Mouse (Mus musculus) hindbrain, embryonic 13.5 days (tissue): ENCODE measurements at regions not wholly inside any gene's neighbourhood (a gene's known extent, or its start where the extent isn't known, plus 50 kb on each side); places are given as distances from the start of the nearest gene placed in this dataset.

Source experiments
- ATAC-seq: fragments of 200-750 bp; cut with Nextera tagmentation; 2 replicates; pipeline ENCODE4 v1.8.0; 2017; ENCODE audit warnings: moderate TSS enrichment; ENCODE audit not compliant: low FRiP score
- H3K27ac ChIP-seq: fragments of 300-500 bp; sonication (generic); 2 replicates; pipeline ENCODE4 v1.5.1; 2015; ENCODE audit warnings: inconsistent platforms, mild to moderate bottlenecking, moderate library complexity
- H3K27me3 ChIP-seq: fragments of 300-500 bp; sonication (generic); 2 replicates; pipeline ENCODE4 v1.6.1; 2015; ENCODE audit warnings: mild to moderate bottlenecking, inconsistent platforms
- H3K36me3 ChIP-seq: fragments of 300-500 bp; sonication (generic); 2 replicates; pipeline ENCODE4 v1.6.1; 2015; ENCODE audit warnings: mild to moderate bottlenecking, inconsistent platforms
- H3K4me1 ChIP-seq: fragments of 300-500 bp; sonication (generic); replicated peaks from 2 replicates; pipeline ENCODE4 v1.6.1; 2015; ENCODE audit warnings: inconsistent platforms
- H3K4me2 ChIP-seq: fragments of 300-500 bp; sonication (generic); 2 replicates; pipeline ENCODE4 v1.6.1; 2015; ENCODE audit warnings: inconsistent platforms, mild to moderate bottlenecking, moderate library complexity
- H3K4me3 ChIP-seq: fragments of 300-500 bp; sonication (generic); 2 replicates; pipeline ENCODE4 v1.5.1; 2015; ENCODE audit warnings: mild to moderate bottlenecking, inconsistent platforms
- H3K9ac ChIP-seq: fragments of 300-500 bp; sonication (generic); 2 replicates; pipeline ENCODE4 v1.6.1; 2015; ENCODE audit warnings: mild to moderate bottlenecking, inconsistent platforms
- H3K9me3 ChIP-seq: fragments of 300-500 bp; sonication (generic); 2 replicates; pipeline ENCODE4 v1.6.1; 2016; ENCODE audit warnings: inconsistent platforms
- WGBS: fragments of 180-500 bp; shearing (Covaris S2); methylation state at CpG from one replicate; pipeline ENCODE4 v1.1.7; 2015; 5-methylcytosine and 5-hydroxymethylcytosine counted together

DNA sequence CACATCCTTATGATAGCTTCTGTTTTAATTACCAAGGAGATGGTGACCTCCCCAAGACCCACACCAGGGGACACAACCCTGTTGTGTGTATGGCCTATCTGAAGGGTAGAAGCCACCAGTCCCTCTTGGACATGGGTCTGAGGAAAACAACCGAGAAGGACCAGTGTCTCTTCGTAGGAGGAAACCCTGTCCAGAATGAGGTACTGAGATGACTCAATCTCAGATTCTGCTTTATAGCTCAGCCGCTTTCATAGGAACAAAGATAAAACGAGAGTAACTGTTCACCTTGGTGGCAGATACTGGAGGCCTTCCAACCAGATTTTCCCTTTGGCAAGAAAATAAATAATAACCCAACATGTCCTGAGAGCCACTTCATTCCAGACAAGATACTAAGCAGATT is 100.7 kb downstream of the Lmo4 start:
- H3K9me3 ChIP-seq: no peaks in the 10 kb centered on the region
- no peak overlapping the region for H3K27ac ChIP-seq
- H3K9ac ChIP-seq: no peak overlapping the region
- 89% methylated on average over 4 of the region's 4 CpGs for WGBS
- no peak overlapping the region for H3K4me3 ChIP-seq
- no peak overlapping the region for H3K4me2 ChIP-seq
- H3K27me3 ChIP-seq: no peaks in the 10 kb centered on the region
- H3K36me3 ChIP-seq: no peaks in the 10 kb centered on the region
- H3K4me1 ChIP-seq: peaks cover 14% of the 10 kb centered on the region
- no peak for ATAC-seq

DNA sequence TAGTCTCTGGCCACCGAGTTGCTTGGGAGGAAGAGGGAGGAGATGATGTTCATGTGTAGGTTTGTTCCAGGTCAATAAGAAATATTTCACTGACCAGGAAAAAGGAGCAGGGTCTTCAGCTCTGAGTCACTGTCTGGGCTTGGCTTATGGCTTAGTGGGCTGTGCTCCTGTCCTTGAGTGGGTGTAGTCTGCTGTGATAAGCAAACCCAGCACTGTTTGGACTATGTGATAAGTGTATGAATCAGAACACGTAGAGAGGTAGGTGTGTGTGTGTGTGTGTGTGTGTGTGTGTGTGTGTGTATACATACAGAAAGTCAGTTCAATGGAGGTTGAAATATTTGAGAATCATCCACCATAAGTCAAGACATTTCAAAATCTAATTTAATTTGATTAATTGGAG is 105.6 kb downstream of the Lmo4 start:
- H3K9me3 ChIP-seq: no peaks in the 10 kb centered on the region
- H3K4me2 ChIP-seq: no peak overlapping the region
- 91% methylated on average over 2 of the region's 2 CpGs for WGBS
- no peaks in the 10 kb centered on the region for H3K27me3 ChIP-seq
- H3K4me1 ChIP-seq: no peaks in the 10 kb centered on the region
- H3K36me3 ChIP-seq: no peaks in the 10 kb centered on the region
- no peak for ATAC-seq
- H3K9ac ChIP-seq: no peak overlapping the region
- no peak overlapping the region for H3K27ac ChIP-seq
- H3K4me3 ChIP-seq: no peak overlapping the region

DNA sequence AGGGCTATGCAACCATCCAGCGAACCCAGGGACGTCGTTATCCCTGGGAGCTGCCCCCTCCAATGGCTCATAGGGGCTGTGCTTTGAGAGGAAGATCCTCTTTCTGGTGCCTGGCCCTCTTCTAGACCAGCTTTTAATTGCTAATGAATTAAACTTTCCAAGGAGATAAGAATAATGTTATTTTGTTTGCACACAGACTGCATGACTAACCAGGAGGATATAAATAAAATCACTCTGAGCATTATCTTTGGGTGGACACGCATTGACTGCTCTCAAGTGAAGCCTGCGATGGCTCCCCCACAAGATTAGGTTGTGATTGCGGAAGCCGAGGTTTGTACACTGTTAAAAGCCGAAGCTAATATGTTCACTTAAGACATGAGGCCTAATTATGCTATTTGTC is 106.3 kb downstream of the Lmo4 start:
- Histone ChIP-seq H3K27me3 (no peaks in the 10 kb centered on the region), H3K4me2 (no peak overlapping the region), H3K4me1 (no peaks in the 10 kb centered on the region), H3K9me3 (no peaks in the 10 kb centered on the region), H3K9ac (no peak overlapping the region), H3K36me3 (no peaks in the 10 kb centered on the region), H3K4me3 (no peak overlapping the region), H3K27ac (no peak overlapping the region)
- no peak for ATAC-seq
- 61% methylated on average over 8 of the region's 8 CpGs for WGBS

DNA sequence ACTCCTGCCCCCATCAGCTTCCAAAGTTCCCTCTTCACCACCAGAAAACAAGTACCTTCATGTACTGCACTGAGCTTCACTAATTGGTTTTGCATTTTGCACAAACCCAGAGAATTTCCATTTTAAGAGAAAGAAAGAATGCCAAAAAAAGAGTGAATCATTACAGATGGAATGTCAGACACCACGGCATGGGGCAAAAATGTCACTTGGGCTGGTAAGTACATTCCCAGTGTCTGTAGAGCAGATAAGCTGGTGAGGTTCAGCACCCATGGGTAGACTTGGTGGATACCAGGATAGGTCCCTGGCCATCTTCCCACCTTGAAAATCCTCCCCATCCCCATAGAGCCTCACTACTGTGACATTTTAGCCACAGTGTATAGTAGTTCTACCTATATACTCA is 113.8 kb downstream of the Lmo4 start:
- Histone ChIP-seq H3K36me3 (no peaks in the 10 kb centered on the region), H3K4me2 (no peak overlapping the region), H3K27me3 (no peaks in the 10 kb centered on the region), H3K4me1 (no peaks in the 10 kb centered on the region), H3K27ac (no peak overlapping the region), H3K9ac (no peak overlapping the region), H3K9me3 (no peaks in the 10 kb centered on the region), H3K4me3 (no peak overlapping the region)
- 94% methylated on average over 1 of the region's 1 CpGs for WGBS
- ATAC-seq: no peak

DNA sequence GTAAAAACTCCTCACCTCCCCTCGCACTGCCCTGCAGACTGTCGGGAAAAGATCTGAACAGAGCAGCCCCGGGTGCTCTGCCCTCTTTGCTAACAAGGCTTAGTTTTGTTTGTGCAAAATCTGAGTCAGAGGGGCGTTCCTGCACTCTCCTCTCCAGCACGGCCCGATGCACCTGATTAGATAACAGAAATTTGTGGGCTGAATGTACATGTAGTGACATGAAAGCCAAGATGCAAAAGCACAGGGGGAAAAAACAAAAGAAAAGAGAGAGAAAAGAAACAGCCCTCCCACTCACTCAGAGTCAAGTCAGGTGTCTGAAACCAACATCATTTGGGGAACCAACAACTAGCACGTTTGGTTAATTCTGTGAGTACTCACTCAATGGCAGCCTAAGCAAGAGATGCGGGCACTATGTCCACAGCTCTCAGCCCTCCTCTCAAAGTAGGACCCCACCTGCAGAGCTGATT is 115.2 kb downstream of the Lmo4 start:
- H3K4me2 ChIP-seq: no peak overlapping the region
- H3K36me3 ChIP-seq: no peaks in the 10 kb centered on the region
- no peak for ATAC-seq
- no peak overlapping the region for H3K4me3 ChIP-seq
- no peaks in the 10 kb centered on the region for H3K27me3 ChIP-seq
- no peaks in the 10 kb centered on the region for H3K4me1 ChIP-seq
- H3K9ac ChIP-seq: no peak overlapping the region
- no peaks in the 10 kb centered on the region for H3K9me3 ChIP-seq
- H3K27ac ChIP-seq: no peak overlapping the region
- 60% methylated on average over 8 of the region's 8 CpGs for WGBS

DNA sequence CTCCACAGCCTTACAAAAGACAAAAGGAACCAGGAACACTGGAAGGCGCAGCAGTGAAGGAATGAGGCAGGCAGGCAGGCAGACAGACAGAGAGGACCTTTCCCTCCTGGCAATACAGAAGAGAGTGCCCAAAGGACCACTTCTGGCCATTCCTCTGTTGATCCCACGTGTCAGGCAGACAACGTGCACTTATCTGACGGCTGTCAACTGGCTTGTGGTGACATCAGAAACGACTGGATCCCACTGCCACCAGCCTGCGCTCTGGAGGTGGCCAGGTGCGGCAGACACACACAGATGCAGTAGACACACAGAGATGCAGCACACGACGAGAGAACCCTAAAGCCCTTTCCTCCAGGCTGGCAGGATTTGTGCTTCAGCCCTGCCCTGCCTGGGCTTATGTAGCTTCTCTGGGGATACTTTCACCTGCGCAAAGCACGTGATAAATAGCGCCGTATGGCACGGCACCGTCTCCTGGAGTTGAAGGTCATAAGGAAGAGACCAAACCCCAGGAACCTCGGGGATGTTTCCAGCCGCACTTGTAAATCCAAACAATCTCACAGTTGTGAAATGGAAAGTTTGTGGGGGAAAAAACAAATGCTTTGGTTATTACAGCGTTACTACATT is 116.6 kb downstream of the Lmo4 start:
- peaks cover 4% of the 10 kb centered on the region; the same call in 1 of the 2 replicates for H3K9me3 ChIP-seq
- H3K27ac ChIP-seq: no peak overlapping the region
- WGBS: 81% methylated on average over 18 of the region's 18 CpGs
- H3K36me3 ChIP-seq: no peaks in the 10 kb centered on the region
- no peak overlapping the region for H3K9ac ChIP-seq
- no peak overlapping the region for H3K4me3 ChIP-seq
- H3K4me2 ChIP-seq: no peak overlapping the region
- H3K4me1 ChIP-seq: no peaks in the 10 kb centered on the region
- H3K27me3 ChIP-seq: no peaks in the 10 kb centered on the region
- ATAC-seq: no peak

DNA sequence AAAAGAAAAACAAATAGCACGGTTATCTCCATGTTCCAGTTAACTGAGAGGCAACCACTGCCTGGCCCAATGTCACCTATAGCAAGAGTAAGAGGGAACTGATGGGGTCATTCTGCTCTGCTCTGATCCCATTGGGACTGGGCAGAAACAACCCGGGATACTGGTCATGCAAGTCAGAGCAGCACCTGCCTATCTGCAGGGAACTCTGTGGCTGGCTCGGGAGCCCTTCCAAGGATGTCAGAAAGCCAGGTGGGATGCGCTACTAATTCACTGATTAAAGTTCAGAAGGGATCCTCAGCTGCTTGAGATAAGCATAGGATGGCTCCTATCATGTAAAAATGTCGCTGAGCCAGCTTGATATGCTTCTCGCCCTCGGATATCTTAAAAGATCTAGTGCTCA is 117.2 kb downstream of the Lmo4 start:
- H3K4me1 ChIP-seq: no peaks in the 10 kb centered on the region
- H3K4me3 ChIP-seq: no peak overlapping the region
- no peak overlapping the region for H3K9ac ChIP-seq
- H3K4me2 ChIP-seq: no peak overlapping the region
- no peaks in the 10 kb centered on the region for H3K36me3 ChIP-seq
- WGBS: 76% methylated on average over 7 of the region's 7 CpGs
- ATAC-seq: no peak
- no peak overlapping the region for H3K27ac ChIP-seq
- peaks cover 4% of the 10 kb centered on the region; the same call in 1 of the 2 replicates for H3K9me3 ChIP-seq
- no peaks in the 10 kb centered on the region for H3K27me3 ChIP-seq

DNA sequence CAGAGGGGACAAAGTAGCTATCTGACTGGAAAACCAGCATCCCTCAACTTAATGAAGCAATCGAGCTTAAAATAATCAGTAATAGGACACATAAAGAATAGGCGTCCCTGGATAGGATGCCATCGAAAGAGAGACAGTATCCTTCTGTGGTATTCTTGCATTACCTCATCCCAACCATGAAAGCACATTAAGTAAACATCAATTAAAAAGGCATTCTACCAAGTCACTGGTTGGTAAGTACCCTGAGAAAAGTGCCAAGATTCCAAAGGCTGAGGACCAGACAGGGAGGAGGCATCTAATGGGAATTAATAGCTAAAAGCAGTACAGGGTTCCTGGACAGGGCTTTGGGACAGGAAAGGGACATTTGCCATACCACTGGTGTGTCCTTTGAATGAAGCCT is 118.8 kb downstream of the Lmo4 start:
- no peak overlapping the region for H3K27ac ChIP-seq
- H3K36me3 ChIP-seq: no peaks in the 10 kb centered on the region
- ATAC-seq: no peak
- peaks cover 4% of the 10 kb centered on the region; the same call in 1 of the 2 replicates for H3K9me3 ChIP-seq
- no peak overlapping the region for H3K4me2 ChIP-seq
- H3K9ac ChIP-seq: no peak overlapping the region
- no peak overlapping the region for H3K4me3 ChIP-seq
- no peaks in the 10 kb centered on the region for H3K27me3 ChIP-seq
- no peaks in the 10 kb centered on the region for H3K4me1 ChIP-seq
- 68% methylated on average over 3 of the region's 3 CpGs for WGBS

DNA sequence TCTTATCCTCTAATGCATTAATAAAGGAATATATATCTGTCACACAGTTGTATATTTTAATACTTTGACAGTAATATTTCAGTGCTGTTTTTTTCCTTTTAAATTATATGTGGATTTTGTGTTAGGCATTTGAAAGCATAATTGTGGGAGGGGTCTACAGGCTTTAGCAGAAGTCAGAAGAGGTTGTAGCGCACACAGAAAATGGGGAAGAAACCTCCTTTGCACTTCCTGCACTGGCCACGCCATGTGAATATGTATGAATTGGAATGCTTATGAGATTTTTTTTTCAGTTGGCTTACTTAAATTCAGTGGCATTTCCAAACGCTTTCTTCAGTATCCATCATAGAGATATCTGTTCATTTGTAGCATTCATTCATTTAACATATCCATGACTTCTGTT is 125.1 kb downstream of the Lmo4 start:
- no peak overlapping the region for H3K4me3 ChIP-seq
- WGBS: 93% methylated on average over 3 of the region's 3 CpGs

DNA sequence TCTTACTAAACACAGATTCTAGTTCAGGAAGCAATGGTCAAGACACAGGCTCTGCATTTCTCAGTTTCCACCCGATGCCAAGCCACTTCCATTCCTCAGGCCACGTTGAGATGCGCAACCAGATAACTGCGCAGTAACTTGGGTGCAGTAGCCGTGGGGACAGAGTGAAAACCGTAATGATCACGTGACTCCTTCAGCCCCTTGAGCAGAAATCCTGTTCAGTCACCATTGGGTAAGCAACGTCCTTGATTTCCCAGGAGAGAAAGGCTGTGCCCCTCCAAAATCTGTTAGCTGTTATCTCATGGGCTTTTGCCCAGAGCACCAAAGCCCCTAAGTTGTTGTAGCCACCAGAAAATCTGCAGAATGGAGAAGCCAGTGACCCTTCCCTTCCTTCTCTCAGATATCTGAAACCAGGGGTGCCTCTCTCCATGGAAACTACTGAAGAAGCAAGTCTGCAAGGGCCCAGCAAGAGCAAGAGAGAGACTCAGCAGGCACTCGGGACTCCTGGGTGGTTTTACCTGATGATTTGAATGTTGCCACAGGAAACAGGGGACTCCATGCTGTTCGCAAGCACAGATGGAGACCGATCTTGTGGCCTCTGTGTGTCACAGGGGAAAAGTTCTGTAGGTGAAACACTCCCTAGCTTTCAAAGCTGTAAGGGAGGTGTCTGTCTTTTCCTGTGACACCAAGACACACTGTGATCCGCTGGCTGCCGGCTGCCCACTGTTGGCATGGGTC is 126.7 kb downstream of the Lmo4 start:
- Histone ChIP-seq H3K27ac (no peak overlapping the region), H3K4me1 (no peaks in the 10 kb centered on the region), H3K36me3 (no peaks in the 10 kb centered on the region), H3K27me3 (no peaks in the 10 kb centered on the region), H3K9ac (no peak overlapping the region), H3K4me3 (no peak overlapping the region), H3K4me2 (no peak overlapping the region), H3K9me3 (no peaks in the 10 kb centered on the region)
- 85% methylated on average over 13 of the region's 13 CpGs for WGBS
- ATAC-seq: no peak

More for the DNA sequence above, 125.1 kb downstream of the Lmo4 start:
- H3K9me3 ChIP-seq: peaks cover 4% of the 10 kb centered on the region; the same call in 1 of the 2 replicates
- no peak overlapping the region for H3K27ac ChIP-seq
- H3K36me3 ChIP-seq: no peaks in the 10 kb centered on the region
- H3K27me3 ChIP-seq: no peaks in the 10 kb centered on the region
- no peak overlapping the region for H3K4me2 ChIP-seq
- no peak for ATAC-seq
- H3K9ac ChIP-seq: no peak overlapping the region
- no peaks in the 10 kb centered on the region for H3K4me1 ChIP-seq

DNA sequence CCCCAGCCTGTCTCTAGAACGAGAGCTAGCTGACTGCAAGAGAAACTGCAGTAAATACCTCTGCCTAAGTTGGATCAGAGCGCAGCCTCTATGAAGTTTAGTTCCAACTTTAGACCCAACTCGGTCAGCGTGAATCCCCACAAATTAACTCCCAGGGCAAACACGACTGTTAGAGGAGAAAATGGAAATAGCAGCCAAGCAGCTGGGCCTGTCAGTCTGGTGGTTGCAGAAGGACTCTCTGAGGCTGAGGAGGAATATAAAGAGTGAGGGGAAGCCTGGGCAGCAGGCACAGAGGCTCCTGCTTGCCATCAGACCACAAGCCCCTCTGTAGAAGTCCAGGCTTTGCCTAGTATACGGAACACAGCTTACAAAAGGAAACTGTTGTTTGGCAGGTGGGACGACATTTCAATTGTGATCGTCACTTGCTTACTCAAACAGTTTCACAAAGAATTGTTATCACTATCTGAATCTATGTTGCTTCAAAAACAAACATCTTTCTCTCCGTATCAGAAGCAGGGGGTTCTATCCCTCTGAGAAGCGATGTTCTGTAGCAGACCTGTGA is 135.0 kb downstream of the Lmo4 start:
- no peak overlapping the region for H3K4me3 ChIP-seq
- no peak overlapping the region for H3K27ac ChIP-seq
- no peaks in the 10 kb centered on the region for H3K4me1 ChIP-seq
- H3K4me2 ChIP-seq: no peak overlapping the region
- no peaks in the 10 kb centered on the region for H3K27me3 ChIP-seq
- no peak for ATAC-seq
- H3K9me3 ChIP-seq: no peaks in the 10 kb centered on the region
- WGBS: 81% methylated on average over 10 of the region's 10 CpGs
- H3K9ac ChIP-seq: no peak overlapping the region
- no peaks in the 10 kb centered on the region for H3K36me3 ChIP-seq

DNA sequence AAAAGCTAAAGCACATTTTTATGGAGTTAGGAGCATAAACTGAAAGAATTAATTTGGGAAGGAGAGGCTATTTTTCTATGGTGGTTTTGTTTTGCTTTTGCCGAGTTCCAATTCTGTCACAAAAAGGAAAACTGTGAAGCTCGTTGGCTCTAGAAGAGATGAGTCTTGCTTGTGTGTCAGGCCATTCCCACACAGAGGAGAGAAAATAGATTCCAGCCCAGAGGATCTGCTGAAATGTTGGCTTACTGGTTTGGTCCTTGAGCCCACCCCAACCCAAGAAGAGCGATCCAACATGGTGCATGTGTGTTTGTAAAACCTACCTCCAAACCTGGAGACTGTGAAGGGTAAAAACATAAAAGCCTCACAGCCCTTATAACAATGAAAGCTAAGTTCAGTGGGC is 138.0 kb downstream of the Lmo4 start:
- no peaks in the 10 kb centered on the region for H3K4me1 ChIP-seq
- H3K36me3 ChIP-seq: no peaks in the 10 kb centered on the region
- no peak overlapping the region for H3K27ac ChIP-seq
- H3K4me2 ChIP-seq: no peak overlapping the region
- no peak overlapping the region for H3K4me3 ChIP-seq
- 87% methylated on average over 3 of the region's 3 CpGs for WGBS
- no peak overlapping the region for H3K9ac ChIP-seq
- no peaks in the 10 kb centered on the region for H3K27me3 ChIP-seq
- ATAC-seq: no peak
- H3K9me3 ChIP-seq: no peaks in the 10 kb centered on the region

DNA sequence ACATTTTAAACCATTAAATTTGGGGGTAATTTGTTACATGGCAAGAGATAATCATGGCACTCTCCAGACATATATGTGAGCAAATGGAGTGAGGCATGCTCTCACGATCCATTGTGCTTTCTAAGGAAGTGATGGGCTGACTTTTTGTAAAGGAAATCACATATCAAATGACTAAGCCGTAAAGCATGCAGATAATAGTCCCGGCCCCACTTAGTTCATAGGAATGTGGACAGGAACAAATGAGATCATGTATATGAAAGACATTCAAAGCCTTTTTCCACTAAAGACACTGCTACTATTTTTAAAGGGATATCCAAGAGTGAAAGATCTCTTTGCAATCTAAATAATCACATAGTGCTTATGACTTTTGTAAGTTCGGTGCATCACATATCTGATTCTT is 146.9 kb downstream of the Lmo4 start:
- no peaks in the 10 kb centered on the region for H3K9me3 ChIP-seq
- H3K27me3 ChIP-seq: no peaks in the 10 kb centered on the region
- no peak overlapping the region for H3K4me2 ChIP-seq
- H3K9ac ChIP-seq: no peak overlapping the region
- H3K36me3 ChIP-seq: no peaks in the 10 kb centered on the region
- no peak overlapping the region for H3K27ac ChIP-seq
- ATAC-seq: no peak
- WGBS: 75% methylated on average over 4 of the region's 4 CpGs
- no peak overlapping the region for H3K4me3 ChIP-seq
- H3K4me1 ChIP-seq: no peaks in the 10 kb centered on the region
